Mouse (Mus musculus): ENCODE measurements around the gene Csrp2.
A peak's percentile ranks its signal among the peaks of the same experiment; 100 is the strongest.

Gene Csrp2

GRCm38 (mm10) chr10:110971044-110971443, 51.5 kb downstream of the Csrp2 start:
- no peak for DNase-seq (ENCODE audit: low spot score in 2 of 2)

DNA sequence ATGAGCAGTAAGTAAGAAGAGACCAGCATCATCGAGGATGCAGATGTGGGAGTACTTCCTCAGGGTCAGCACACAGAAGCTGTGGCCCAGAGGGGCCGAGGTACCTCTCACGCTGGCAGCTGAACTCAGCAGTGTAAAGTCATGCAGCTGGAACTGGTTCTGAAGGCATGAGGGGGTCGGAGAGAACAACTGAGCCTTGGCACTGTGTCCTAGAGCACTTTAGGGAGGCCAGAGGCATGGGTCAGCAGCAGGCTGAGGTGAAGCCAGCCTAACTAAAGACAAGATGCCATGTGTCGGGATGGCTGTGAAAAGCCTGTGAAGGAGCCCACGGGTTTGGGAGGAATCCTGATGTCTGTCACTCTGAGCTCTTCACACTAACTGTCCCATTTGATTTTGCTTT, 51.9 kb downstream of the Csrp2 start:
- no peak for DNase-seq (ENCODE audit: low spot score in 2 of 2)

DNA sequence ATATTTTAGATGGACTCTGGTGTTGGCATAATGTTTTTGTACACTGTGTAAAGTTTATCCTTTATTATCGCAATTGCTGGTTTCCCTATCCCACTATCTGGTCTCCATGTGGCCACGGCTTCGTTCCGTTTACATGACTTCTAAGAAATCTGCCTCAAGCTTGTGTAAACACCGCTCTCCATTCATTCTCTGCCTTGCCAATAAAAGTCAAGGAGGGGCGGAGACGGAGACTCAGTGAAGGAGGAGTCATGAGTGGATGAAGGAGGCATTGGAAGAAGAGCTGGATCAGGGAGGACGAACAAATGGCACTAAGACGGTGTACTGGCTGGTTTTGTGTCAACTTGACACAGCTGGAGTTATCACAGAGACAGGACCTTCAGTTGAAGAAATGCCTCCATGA, 52.4 kb downstream of the Csrp2 start:
- no peak for DNase-seq (ENCODE audit: low spot score in 2 of 2)

DNA sequence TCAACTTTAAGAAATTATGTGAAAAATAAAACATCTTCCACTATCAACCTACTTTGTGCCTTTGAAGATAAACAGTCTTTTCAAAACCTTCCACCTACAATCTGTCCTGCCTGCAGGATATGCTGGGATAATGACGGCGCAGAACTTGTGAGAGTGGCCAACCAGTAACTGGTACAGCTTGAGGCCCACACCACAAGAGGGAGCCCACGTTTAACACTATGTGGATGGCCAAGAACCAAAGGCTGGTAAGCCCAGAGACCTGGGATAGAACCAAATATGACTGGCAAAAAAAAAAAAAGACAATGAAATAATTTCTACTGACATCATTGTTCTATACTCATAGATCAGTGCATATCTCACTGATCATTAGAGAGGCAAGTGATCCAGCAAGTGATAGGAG, 54.9 kb downstream of the Csrp2 start:
- peak in 1 of 2 experiments; percentile 13 for DNase-seq (ENCODE audit: low spot score in 2 of 2)

DNA sequence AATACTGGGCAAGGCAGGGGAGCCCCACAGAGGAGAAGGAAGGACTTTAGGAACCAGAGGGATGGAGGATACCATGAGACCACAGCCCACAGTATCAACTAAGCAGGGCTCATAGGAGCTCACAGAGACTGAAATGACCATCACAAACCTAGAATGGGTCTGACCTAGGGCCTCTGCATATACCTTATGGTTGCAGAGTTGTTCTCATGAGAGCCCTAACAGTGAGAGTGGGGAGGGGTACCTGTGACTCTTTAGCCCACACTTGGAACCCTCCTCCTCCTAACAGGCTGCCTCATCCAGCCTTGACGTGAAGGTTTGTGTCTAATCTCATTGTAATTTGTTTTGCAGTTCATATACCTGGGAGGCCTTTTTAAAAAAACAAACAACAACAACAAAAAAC, 55.3 kb downstream of the Csrp2 start:
- DNase-seq (ENCODE audit: low spot score in 2 of 2): no peak

DNA sequence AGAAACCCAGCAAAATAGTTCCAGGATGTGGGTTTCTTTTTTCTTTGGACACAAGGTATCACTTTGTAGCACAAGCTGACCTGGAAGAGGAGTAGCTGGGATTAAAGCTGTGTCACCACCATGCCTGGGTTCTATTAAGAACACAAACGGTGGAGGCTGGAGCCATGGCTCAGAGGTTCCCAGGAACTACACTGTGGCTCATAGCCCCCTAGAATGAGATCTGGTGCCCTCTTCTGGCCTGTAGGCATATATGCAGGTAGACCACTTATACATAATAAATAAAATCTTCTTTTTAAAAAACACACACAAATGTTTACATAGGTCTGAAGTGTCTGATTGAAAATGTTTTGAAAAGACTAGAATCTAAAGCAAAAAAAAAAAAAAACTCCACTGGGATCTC, 56.5 kb downstream of the Csrp2 start:
- DNase-seq (ENCODE audit: low spot score in 2 of 2): peak in 1 of 2 experiments; percentile 26

DNA sequence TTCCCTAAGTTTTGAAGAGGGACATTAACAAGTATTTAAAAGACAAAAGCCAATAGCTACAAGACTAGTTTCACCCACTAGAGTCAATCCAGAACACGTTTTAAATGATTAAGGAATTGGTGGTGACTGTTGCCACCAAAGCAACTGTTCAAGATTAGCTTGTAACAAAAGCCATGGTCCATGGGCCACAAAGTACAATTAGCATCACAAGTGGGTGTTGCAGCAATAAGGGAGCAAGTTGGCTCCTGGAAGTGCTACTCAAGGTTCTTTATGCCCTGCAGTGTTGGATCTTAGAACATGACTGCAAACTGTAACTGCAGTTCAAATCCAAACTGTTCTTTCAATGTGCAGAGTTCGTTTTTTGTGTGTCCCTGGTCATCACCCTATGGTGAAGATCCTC, 57.8 kb downstream of the Csrp2 start:
- no peak for DNase-seq (ENCODE audit: low spot score in 2 of 2)

DNA sequence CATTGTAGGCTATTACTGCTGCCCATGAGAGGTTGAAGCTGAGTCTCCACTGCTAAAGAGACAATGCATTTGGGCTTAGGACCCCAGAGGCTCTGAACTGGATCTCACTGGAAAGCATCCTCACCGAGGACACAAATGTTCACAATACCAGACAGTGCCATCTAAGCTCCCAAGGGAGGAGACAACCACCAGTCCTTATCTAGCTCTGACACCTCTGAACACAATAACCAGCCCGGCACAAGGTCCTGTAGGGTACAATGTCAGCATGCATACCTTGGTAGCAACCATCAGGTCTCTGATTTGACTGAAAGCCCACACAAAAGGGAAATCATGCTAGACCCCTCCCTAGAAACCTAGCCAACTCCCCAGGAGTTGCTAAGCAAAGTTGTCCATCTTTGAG, 59.8 kb downstream of the Csrp2 start:
- no peak for DNase-seq (ENCODE audit: low spot score in 2 of 2)

DNA sequence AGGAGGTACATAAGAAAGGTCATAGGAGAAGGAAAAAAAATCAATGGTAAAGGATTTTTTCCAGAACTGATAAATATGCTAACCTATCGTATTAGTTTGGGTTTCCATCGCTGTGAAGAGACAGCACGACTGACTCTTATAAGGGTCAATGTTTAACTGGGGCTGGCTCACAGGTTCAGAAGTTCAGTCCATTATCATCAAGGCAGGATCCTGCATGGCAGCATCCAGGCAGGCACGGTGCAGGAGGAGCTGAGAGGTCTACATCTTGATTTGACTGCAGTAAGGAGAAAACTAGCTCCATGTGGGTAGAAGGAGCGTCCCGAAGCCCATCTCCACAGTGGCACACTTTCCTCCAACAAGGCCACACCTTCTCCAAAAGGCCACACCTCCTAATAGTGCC, 60.9 kb downstream of the Csrp2 start:
- DNase-seq (ENCODE audit: low spot score in 2 of 2): no peak

DNA sequence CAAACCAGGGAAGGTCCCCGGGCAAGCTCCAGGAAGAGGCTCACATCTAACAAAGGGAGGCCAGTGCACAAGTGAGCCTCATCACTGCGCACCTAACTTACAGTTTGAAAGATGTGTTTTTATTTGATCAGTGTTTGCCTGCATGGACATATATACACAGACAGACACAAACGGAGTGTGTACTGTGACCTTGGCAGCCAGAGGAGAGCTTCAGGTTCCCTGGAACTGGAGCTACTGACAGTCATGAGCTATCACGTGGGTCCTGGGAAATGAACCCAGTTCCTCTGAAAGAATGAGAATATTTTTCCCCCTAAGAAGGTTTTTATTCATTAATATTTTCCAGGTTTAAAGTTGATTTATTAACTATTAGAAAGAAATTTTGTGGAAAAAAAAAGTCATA, 63.2 kb downstream of the Csrp2 start:
- no peak for DNase-seq (ENCODE audit: low spot score in 2 of 2)

GRCm38 (mm10) chr10:110986682-110987081, 67.1 kb downstream of the Csrp2 start:
- no peak for DNase-seq (ENCODE audit: low spot score in 2 of 2)
